ENCODE assay signal across 31 mouse cellular contexts in the genomic region with DNA sequence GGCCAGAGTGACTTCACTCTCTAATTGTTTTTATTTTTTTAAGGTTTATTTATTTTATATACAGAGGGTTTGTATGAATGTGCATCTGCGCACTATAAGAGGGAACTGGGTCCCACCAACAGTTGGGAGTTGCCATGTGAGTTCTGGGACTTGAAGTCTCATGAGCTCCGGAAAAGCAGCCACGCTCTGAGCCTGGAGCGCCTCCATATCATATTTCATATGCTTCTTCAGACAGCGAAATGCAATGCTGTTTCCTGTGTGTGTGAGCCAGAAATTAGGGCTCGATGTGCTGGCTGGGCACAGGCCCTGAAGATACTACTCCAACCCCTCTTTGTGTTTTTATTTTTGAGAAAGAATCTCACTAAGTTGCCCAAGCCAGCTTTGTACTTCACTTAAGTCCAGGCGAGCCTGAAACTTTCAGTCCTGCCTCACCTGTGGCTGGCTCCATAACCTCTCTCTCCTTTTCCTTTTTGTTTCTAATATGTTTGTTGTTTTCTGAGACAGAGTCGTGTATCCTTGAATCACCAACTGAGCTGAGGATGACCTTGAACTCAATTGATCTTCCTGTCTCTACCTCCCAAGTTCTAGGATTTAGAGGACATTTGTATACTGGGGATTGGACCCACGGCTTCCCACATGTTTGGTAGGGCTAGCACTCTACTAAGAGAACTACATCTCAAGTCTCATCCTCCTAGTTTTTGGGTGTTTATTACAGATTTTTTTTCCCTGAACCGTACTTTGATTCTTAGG. TPM values are rescaled to one million over a fixed set of nuclear protein-coding genes. Genes with fewer than 3 reads are reported as not detected.
DNase-seq lines count a peak whose midpoint lies in the region; ATAC-seq and TF ChIP-seq lines count a peak whose summit lies in the region.
"Had no signal": no experiment of that assay in that cellular context is flagged by ENCODE, and none has a peak within 500 bp of the region (broad histone marks: within the 10 kb centered on the region; RNA-seq: fewer than 3 reads in every experiment).

No protein-coding gene starts in this region.

- no peak for ATAC-seq in limb, embryonic 12.5 days (ENCODE audit: insufficient number of reproducible peaks, insufficient read depth, low FRiP score, low TSS enrichment, low read depth)
- no peak for ATAC-seq in granulocyte monocyte progenitor cell, adult 5-6 weeks (replicated peaks; ENCODE audit: poor library complexity, severe bottlenecking)
- ATAC-seq in activated CD4-positive, CD25-positive, alpha-beta regulatory T cell, adult 4 months = no peak
- ATAC-seq: inflammation-experienced regulatory T-cells, adult 6 months had no signal

- H3K9ac ChIP-seq in limb, embryonic 12.5 days (replicated peaks) = no peak overlapping the region
- H3K9ac ChIP-seq: heart, embryonic 15.5 days; hindbrain, embryonic 14.5 days; liver, embryonic 13.5 days had no signal

- peak; percentile 25 for DNase-seq in kidney, postnatal 10 days
- DNase-seq in kidney, adult 9 months = no peak
- peak; percentile 80 for DNase-seq in R1 (ENCODE audit: low read depth, low spot score)
- no peak for DNase-seq in thymus, postnatal 25 days
- DNase-seq: adrenal gland, adult 8-10 months; cerebellum, adult 18-20 months; cerebellum, postnatal 14 days; heart, postnatal 36 days; kidney, adult 18-20 months; kidney, postnatal 36 days; left cerebral cortex, postnatal 4 days; liver, embryonic 13.5 days; lung, adult 2 months; thymus, adult 2 months had no signal

- H3K4me1 ChIP-seq in E14TG2a.4 (replicated peaks; ENCODE audit: low read depth, low read length) = peaks cover 65% of the 10 kb centered on the region
- peaks cover 26% of the 10 kb centered on the region for H3K4me1 ChIP-seq in limb, embryonic 12.5 days (replicated peaks)

- H3K27ac ChIP-seq in limb, embryonic 12.5 days = peak overlapping the region; percentile 63
- H3K27ac ChIP-seq: forebrain, embryonic 10.5 days; heart, embryonic 15.5 days; hindbrain, embryonic 14.5 days; left cerebral cortex, adult 2 months; liver, embryonic 13.5 days had no signal

- no peaks in the 10 kb centered on the region for H3K27me3 ChIP-seq in E14TG2a.4 (ENCODE audit: insufficient read depth, low read length)
- H3K27me3 ChIP-seq in limb, embryonic 12.5 days = no peaks in the 10 kb centered on the region
- H3K27me3 ChIP-seq: heart, embryonic 15.5 days; liver, embryonic 13.5 days had no signal

- WGBS in limb, embryonic 12.5 days = 43% methylated on average over 10 of the region's 10 CpGs

- H3K36me3 ChIP-seq in E14TG2a.4 (ENCODE audit: insufficient read depth, low read length) = peaks cover 42% of the 10 kb centered on the region
- H3K36me3 ChIP-seq in limb, embryonic 12.5 days = no peaks in the 10 kb centered on the region
- H3K36me3 ChIP-seq: forebrain, embryonic 10.5 days; heart, embryonic 15.5 days; liver, embryonic 13.5 days had no signal

- TF ChIP-seq CTCF in E14TG2a.4 (conservative IDR thresholded peaks at IDR 0.05; ENCODE audit: low read length) = no peak

- H3K9me3 ChIP-seq in E14TG2a.4 (ENCODE audit: low read length) = no peaks in the 10 kb centered on the region
- H3K9me3 ChIP-seq in limb, embryonic 12.5 days = no peaks in the 10 kb centered on the region
- H3K9me3 ChIP-seq: forebrain, embryonic 10.5 days; heart, embryonic 15.5 days; liver, embryonic 13.5 days had no signal

- H3K4me2 ChIP-seq in limb, embryonic 12.5 days = no peak overlapping the region; the same call in 1 of the 2 replicates
- H3K4me2 ChIP-seq: heart, embryonic 15.5 days; hindbrain, embryonic 14.5 days; liver, embryonic 13.5 days; midbrain, embryonic 11.5 days had no signal

- peak overlapping the region; percentile 86 for H3K4me3 ChIP-seq in E14TG2a.4 (replicated peaks; ENCODE audit: low read length)
- no peak overlapping the region for H3K4me3 ChIP-seq in limb, embryonic 12.5 days (replicated peaks)
- H3K4me3 ChIP-seq: forebrain, embryonic 10.5 days; heart, embryonic 15.5 days; left cerebral cortex, adult 2 months; liver, embryonic 13.5 days had no signal

RNA-seq across cellular contexts. Expression of gene Zscan10, which starts 1.4 kb away (rescaled TPM):
- 0.37 and 0.45 TPM in 2 replicates for polyA plus RNA-seq in limb, embryonic 12.5 days (2016; fragmentation: Nextera tagmentation; extraction: Ambion mirVana)
- not detected in 2 replicates for total RNA-seq in granulocyte monocyte progenitor cell, adult 5-6 weeks (2014; fragmentation: Nextera tagmentation)
- total RNA-seq in granulocyte monocyte progenitor cell, adult 5-6 weeks (2017) = not detected in 2 replicates
- 1 to 10 TPM; 1.3 to 3.4 TPM for polyA plus RNA-seq in activated CD4-positive, CD25-positive, alpha-beta regulatory T cell, adult 4 months (2017; shearing (Covaris generic))
- total RNA-seq: adrenal gland, adult 8-10 months; gastrocnemius, adult 18-20 months; gastrocnemius, postnatal 4 days; heart, postnatal 36 days; left cerebral cortex, adult 2 months; left cerebral cortex, postnatal 4 days; megakaryocyte progenitor cell, adult 5-6 weeks; midbrain, postnatal 0 days had no signal
- polyA plus RNA-seq: heart, embryonic 15.5 days; liver, embryonic 13.5 days; midbrain, embryonic 11.5 days; midbrain, postnatal 0 days; neural tube, embryonic 14.5 days; small intestine, adult 2 months; stomach, embryonic 16.5 days had no signal

RNA-seq across cellular contexts. Expression of gene Zfp13, which starts 2.7 kb away (rescaled TPM):
- polyA plus RNA-seq in limb, embryonic 12.5 days (2016; fragmentation: Nextera tagmentation; extraction: Ambion mirVana) = 22.0 and 25.5 TPM in 2 replicates
- 1.7 and 2.2 TPM in 2 replicates for total RNA-seq in granulocyte monocyte progenitor cell, adult 5-6 weeks (2014; fragmentation: Nextera tagmentation)
- total RNA-seq in granulocyte monocyte progenitor cell, adult 5-6 weeks (2017) = 0.46 and 0.56 TPM in 2 replicates
- not detected for polyA plus RNA-seq in activated CD4-positive, CD25-positive, alpha-beta regulatory T cell, adult 4 months (2017; shearing (Covaris generic))

RNA-seq across cellular contexts. Expression of gene Zfp213, which starts 38.0 kb away (rescaled TPM):
- polyA plus RNA-seq in limb, embryonic 12.5 days (2016; fragmentation: Nextera tagmentation; extraction: Ambion mirVana) = 24.7 and 26.6 TPM in 2 replicates
- total RNA-seq in granulocyte monocyte progenitor cell, adult 5-6 weeks (2014; fragmentation: Nextera tagmentation) = 4.9 and 6.9 TPM in 2 replicates
- total RNA-seq in granulocyte monocyte progenitor cell, adult 5-6 weeks (2017) = 9.7 and 10.7 TPM in 2 replicates
- 1 to 10 TPM; 4.3 to 4.9 TPM for polyA plus RNA-seq in activated CD4-positive, CD25-positive, alpha-beta regulatory T cell, adult 4 months (2017; shearing (Covaris generic))

RNA-seq across cellular contexts. Expression of gene Mmp25, which starts 43.1 kb away (rescaled TPM):
- 0.92 and 0.99 TPM in 2 replicates for polyA plus RNA-seq in limb, embryonic 12.5 days (2016; fragmentation: Nextera tagmentation; extraction: Ambion mirVana)
- not detected in 2 replicates for total RNA-seq in granulocyte monocyte progenitor cell, adult 5-6 weeks (2014; fragmentation: Nextera tagmentation)
- total RNA-seq in granulocyte monocyte progenitor cell, adult 5-6 weeks (2017) = 0.47 and 0.57 TPM in 2 replicates
- 1 to 10 TPM; 1.0 to 2.0 TPM for polyA plus RNA-seq in activated CD4-positive, CD25-positive, alpha-beta regulatory T cell, adult 4 months (2017; shearing (Covaris generic))

RNA-seq across cellular contexts. Expression of gene Bicdl2, which starts 58.3 kb away (rescaled TPM):
- 1.2 and 1.3 TPM in 2 replicates for polyA plus RNA-seq in limb, embryonic 12.5 days (2016; fragmentation: Nextera tagmentation; extraction: Ambion mirVana)
- total RNA-seq in granulocyte monocyte progenitor cell, adult 5-6 weeks (2014; fragmentation: Nextera tagmentation) = not detected in 2 replicates
- total RNA-seq in granulocyte monocyte progenitor cell, adult 5-6 weeks (2017) = not detected in 2 replicates
- under 1 TPM in 1 of 2 experiments, not detected in 1; 0.49 TPM for polyA plus RNA-seq in activated CD4-positive, CD25-positive, alpha-beta regulatory T cell, adult 4 months (2017; shearing (Covaris generic))
- total RNA-seq: adrenal gland, adult 8-10 months; gastrocnemius, adult 18-20 months; gastrocnemius, postnatal 4 days; heart, postnatal 36 days; left cerebral cortex, adult 2 months; left cerebral cortex, postnatal 4 days; megakaryocyte progenitor cell, adult 5-6 weeks; midbrain, postnatal 0 days had no signal

Comparison
In these comparisons a context has a peak if more than half of its experiments do, and no peak if none do; other contexts are left out.
1. DNase-seq: peak in kidney, postnatal 10 days (single experiment) and R1 (single experiment); none in kidney, adult 9 months (single experiment) and thymus, postnatal 25 days (single experiment).
2. RNA of gene Zfp13, which starts 2.7 kb away (polyA plus RNA-seq): 22.0 to 25.5 TPM in limb, embryonic 12.5 days; not detected in activated CD4-positive, CD25-positive, alpha-beta regulatory T cell, adult 4 months; every median in the first group is over 10 times any median in the second.